In the genomic region with DNA sequence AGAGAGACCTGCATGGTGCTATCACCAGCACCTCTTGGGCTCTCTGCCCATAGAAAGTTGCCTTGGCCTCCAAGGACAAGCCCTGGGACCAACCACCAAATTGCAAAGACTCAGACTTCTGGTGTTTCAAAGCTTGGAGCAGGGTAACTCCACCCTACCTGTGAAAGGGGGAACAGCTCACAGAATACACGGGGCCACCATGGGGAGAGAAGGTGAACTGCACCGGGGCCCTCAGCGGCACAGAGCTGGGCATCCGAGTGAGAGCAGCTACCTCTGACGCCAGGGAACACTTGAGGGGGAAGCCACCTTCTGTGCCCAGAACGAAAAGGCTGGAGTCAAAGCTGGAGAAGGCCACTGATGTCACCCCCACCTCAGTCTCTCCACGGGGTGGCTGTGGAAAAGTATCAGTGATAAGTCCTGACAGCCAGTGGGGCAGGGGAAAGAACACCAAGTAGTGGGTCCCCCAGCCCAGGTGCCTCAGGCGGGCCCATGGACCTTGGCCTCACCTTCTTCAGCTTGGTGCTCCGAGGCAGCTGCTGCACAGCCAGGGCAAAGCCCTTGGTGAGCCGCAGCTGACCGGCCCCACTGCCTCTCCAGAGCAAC, we compare ENCODE assay signal across 9 mouse cellular contexts. TPM values are rescaled to one million over a fixed set of nuclear protein-coding genes. Genes with fewer than 3 reads are reported as not detected.
DNase-seq lines count a peak whose midpoint lies in the region; ATAC-seq and TF ChIP-seq lines count a peak whose summit lies in the region.
"Had no signal": no experiment of that assay in that cellular context is flagged by ENCODE, and none has a peak within 500 bp of the region (broad histone marks: within the 10 kb centered on the region; RNA-seq: fewer than 3 reads in every experiment).

No protein-coding gene starts in this region.

- TF ChIP-seq EP300 in liver, embryonic 14.5 days (IDR thresholded peaks at IDR 0.05; ENCODE audit: low read depth): no peak

- peak; percentile 20 for DNase-seq in frontal cortex, postnatal 36 days (ENCODE audit: low spot score in 2 of 2)
- DNase-seq in frontal cortex, postnatal 10 days (ENCODE audit: low spot score in 2 of 2): no peak
- no peak for DNase-seq in liver, embryonic 14.5 days (ENCODE audit: low read depth in 3 of 3, low spot score in 3 of 3)
- no peak for DNase-seq in liver
- peak; percentile 64 for DNase-seq in ES-CJ7 (ENCODE audit: low read depth, low spot score)
- DNase-seq in urinary bladder, postnatal 14 days (ENCODE audit: low spot score): no peak
- DNase-seq: cerebellum, adult 11 months had no signal

- no peaks in the 10 kb centered on the region; the same call in none of the 2 replicates for H3K36me3 ChIP-seq in liver, embryonic 14.5 days (replicated peaks; ENCODE audit: control insufficient read depth, insufficient read depth, low read depth)

- no peak for ATAC-seq in liver, embryonic 14.5 days (ENCODE audit: insufficient read depth)
- peak; percentile 78 for ATAC-seq in megakaryocyte progenitor cell, adult 5-6 weeks (replicated peaks; ENCODE audit: poor library complexity)
- ATAC-seq in erythroid progenitor cell, adult 5-6 weeks (replicated peaks; ENCODE audit: low FRiP score, poor library complexity, severe bottlenecking): no peak

- no peaks in the 10 kb centered on the region for H3K27me3 ChIP-seq in liver, embryonic 14.5 days (ENCODE audit: control insufficient read depth, insufficient read depth, low read length)

- no peak overlapping the region for H3K27ac ChIP-seq in liver, embryonic 14.5 days

- 58% methylated on average over 11 of the region's 11 CpGs for WGBS in liver, embryonic 14.5 days (ENCODE audit: insufficient replicate concordance)

- H3K9me3 ChIP-seq in liver, embryonic 14.5 days (ENCODE audit: control insufficient read depth, low read length): no peaks in the 10 kb centered on the region

- H3K4me2 ChIP-seq in liver, embryonic 14.5 days (ENCODE audit: low read depth): no peak overlapping the region

- peak; percentile 51 for TF ChIP-seq CTCF in liver, embryonic 14.5 days (IDR thresholded peaks at IDR 0.05; ENCODE audit: low read depth)

- no peak overlapping the region for H3K4me3 ChIP-seq in liver, embryonic 14.5 days (ENCODE audit: insufficient read depth in 1 of 2, low read depth in 2 of 2, low read length in 2 of 2)

- H3K4me1 ChIP-seq in liver, embryonic 14.5 days (replicated peaks; ENCODE audit: control insufficient read depth in 2 of 2, insufficient read depth in 2 of 2, low read length in 1 of 2): no peaks in the 10 kb centered on the region

- no peak overlapping the region for H3K9ac ChIP-seq in liver, embryonic 14.5 days (replicated peaks)

RNA-seq across cellular contexts. Expression of a gene that starts 16.3 kb away (rescaled TPM):
- polyA plus RNA-seq in liver, embryonic 14.5 days (2012; rRNA removed): 5.6 and 5.8 TPM in 2 replicates
- 6.0 and 6.8 TPM in 2 replicates for polyA plus RNA-seq in liver, embryonic 14.5 days (2014; fragmentation: Nextera tagmentation; extraction: Ambion mirVana)
- 9.5 and 18.5 TPM in 2 replicates for total RNA-seq in megakaryocyte progenitor cell, adult 5-6 weeks (2015)
- total RNA-seq in megakaryocyte progenitor cell, adult 5-6 weeks (2017): 9.4 and 10.3 TPM in 2 replicates
- 2.1 and 3.2 TPM in 2 replicates for total RNA-seq in erythroid progenitor cell, adult 5-6 weeks (2015; ENCODE audit: low replicate concordance)
- 0.26 TPM in 1 of 2 replicates, not detected in the other for total RNA-seq in erythroid progenitor cell, adult 5-6 weeks (2017; ENCODE audit: low replicate concordance)

RNA-seq across cellular contexts. Expression of a gene that starts 24.8 kb away (rescaled TPM):
- 56.1 and 159 TPM in 2 replicates for polyA plus RNA-seq in liver, embryonic 14.5 days (2012; rRNA removed)
- 179 and 189 TPM in 2 replicates for polyA plus RNA-seq in liver, embryonic 14.5 days (2014; fragmentation: Nextera tagmentation; extraction: Ambion mirVana)
- 465 and 470 TPM in 2 replicates for total RNA-seq in megakaryocyte progenitor cell, adult 5-6 weeks (2015)
- 1,489 and 2,093 TPM in 2 replicates for total RNA-seq in megakaryocyte progenitor cell, adult 5-6 weeks (2017)
- 56.2 and 60.5 TPM in 2 replicates for total RNA-seq in erythroid progenitor cell, adult 5-6 weeks (2015; ENCODE audit: low replicate concordance)
- total RNA-seq in erythroid progenitor cell, adult 5-6 weeks (2017; ENCODE audit: low replicate concordance): 155 and 219 TPM in 2 replicates

RNA-seq across cellular contexts. Expression of a gene that starts 45.1 kb away (rescaled TPM):
- 3.0 and 3.5 TPM in 2 replicates for polyA plus RNA-seq in liver, embryonic 14.5 days (2012; rRNA removed)
- 1.8 and 2.0 TPM in 2 replicates for polyA plus RNA-seq in liver, embryonic 14.5 days (2014; fragmentation: Nextera tagmentation; extraction: Ambion mirVana)
- total RNA-seq in megakaryocyte progenitor cell, adult 5-6 weeks (2015): 3.1 and 3.6 TPM in 2 replicates
- 7.9 and 10.2 TPM in 2 replicates for total RNA-seq in megakaryocyte progenitor cell, adult 5-6 weeks (2017)
- not detected in 2 replicates for total RNA-seq in erythroid progenitor cell, adult 5-6 weeks (2015; ENCODE audit: low replicate concordance)
- not detected in 2 replicates for total RNA-seq in erythroid progenitor cell, adult 5-6 weeks (2017; ENCODE audit: low replicate concordance)

Comparison
In these comparisons a context has a peak if more than half of its experiments do, and no peak if none do; other contexts are left out.
1. DNase-seq: peak in frontal cortex, postnatal 36 days (2 of 2) and ES-CJ7 (single experiment); none in frontal cortex, postnatal 10 days (0 of 2), liver, embryonic 14.5 days (0 of 3), liver (single experiment) and urinary bladder, postnatal 14 days (single experiment).